Mouse (Mus musculus): Measurements from ENCODE around the gene Gm20458. TPM values are rescaled to one million over a fixed set of nuclear protein-coding genes. Genes with fewer than 3 reads are reported as not detected.

Gene Gm20458
- polyA plus RNA-seq (2011; ENCODE audit: insufficient read depth, insufficient read length, low read depth, missing spikeins): 2.3 TPM in 1 of 2 replicates, not detected in the other

DNA sequence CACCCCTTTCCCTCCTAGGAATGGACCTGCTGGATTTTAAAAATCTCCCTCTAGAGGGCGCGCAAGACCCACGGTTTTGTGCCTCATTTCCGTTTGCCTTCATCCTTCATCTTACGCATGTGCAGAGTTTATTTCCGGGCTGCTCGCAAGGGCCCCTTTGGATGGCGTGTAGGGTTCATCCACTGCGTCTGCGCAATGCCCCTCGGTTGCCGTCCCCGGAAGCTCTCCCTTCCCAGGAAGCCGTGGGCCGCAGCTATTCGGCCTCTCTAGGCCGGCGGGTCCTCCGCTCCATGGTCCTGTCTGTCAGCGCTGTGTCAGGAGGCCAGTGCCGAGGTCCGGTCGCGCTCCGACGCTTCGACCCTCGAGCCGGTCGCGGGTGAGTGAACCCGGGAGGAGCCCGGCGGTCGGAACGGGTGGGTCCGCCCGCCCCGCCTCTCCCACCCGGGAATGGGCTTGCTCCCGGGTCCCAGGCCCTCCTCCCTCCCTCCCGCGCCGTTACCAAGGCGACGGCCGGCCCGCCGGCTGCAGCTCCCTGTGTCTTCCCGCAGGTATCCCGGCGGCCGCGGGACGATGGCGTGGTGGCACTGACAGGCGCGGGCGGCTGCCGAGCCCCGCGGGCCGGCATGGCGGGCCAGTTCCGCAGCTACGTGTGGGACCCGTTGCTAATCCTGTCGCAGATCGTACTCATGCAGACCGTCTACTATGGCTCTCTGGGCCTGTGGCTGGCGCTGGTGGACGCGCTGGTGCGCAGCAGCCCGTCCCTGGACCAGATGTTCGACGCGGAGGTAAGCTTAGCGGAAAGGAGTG, at the start of gene Gm20458:
Gene Gm20458, plus strand, starts transcription at position 223 of the 807 bp plus-strand sequence.
- Histone ChIP-seq H3K4me1 (ENCODE audit: control insufficient read depth, insufficient read depth, low read length) (no peaks in the 10 kb centered on the region), H3K9ac (ENCODE audit: low read depth, poor library complexity, severe bottlenecking) (peak within 1 kb of the TSS; percentile 60), H3K9me3 (replicated peaks; ENCODE audit: control insufficient read depth, insufficient read depth, low read length, poor library complexity, severe bottlenecking) (no peaks in the 10 kb centered on the region), H3K27me3 (ENCODE audit: control insufficient read depth, insufficient read depth, low read length, poor library complexity, severe bottlenecking) (no peaks in the 10 kb centered on the region), H3K4me3 (ENCODE audit: low read depth, low read length) (peak within 1 kb of the TSS; percentile 94), H3K27ac (ENCODE audit: insufficient read depth, low read length) (no peak within 1 kb of the TSS), H3K36me3 (ENCODE audit: control insufficient read depth, insufficient read depth, low read length, poor library complexity, severe bottlenecking) (peaks cover 3% of the 10 kb centered on the region)
- TF ChIP-seq EP300 (IDR thresholded peaks at IDR 0.05; ENCODE audit: insufficient read depth, low read depth, low read length) (no peak), CTCF (IDR thresholded peaks at IDR 0.05; ENCODE audit: low read depth, low read length) (peak; percentile 48)

DNA sequence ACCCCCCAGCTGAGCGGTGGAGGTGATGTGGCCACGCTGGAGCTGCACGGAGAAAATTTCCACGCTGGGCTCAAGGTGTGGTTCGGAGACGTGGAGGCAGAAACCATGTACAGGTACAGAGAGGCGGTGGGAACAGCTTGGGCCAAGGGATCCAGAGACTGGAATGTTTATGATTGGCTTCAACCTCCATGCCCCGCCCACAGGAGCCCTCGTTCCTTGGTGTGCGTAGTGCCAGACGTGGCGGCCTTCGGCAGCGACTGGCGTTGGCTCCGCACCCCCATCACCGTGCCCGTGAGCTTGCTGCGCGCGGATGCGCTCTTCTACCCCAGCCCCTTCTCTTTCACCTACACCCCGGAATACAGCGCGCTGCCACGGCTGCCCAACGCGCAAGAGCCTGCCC, 46.6 kb upstream of the Gm20458 start:
- Histone ChIP-seq H3K36me3 (ENCODE audit: control insufficient read depth, insufficient read depth, low read length, poor library complexity, severe bottlenecking) (no peaks in the 10 kb centered on the region), H3K9ac (ENCODE audit: low read depth, poor library complexity, severe bottlenecking) (0 out of 2 replicates have a peak overlapping the region, but pooled peaks have one; percentile 2), H3K4me1 (ENCODE audit: control insufficient read depth, insufficient read depth, low read length) (peaks cover 5% of the 10 kb centered on the region), H3K9me3 (replicated peaks; ENCODE audit: control insufficient read depth, insufficient read depth, low read length, poor library complexity, severe bottlenecking) (no peaks in the 10 kb centered on the region), H3K27me3 (ENCODE audit: control insufficient read depth, insufficient read depth, low read length, poor library complexity, severe bottlenecking) (no peaks in the 10 kb centered on the region), H3K27ac (ENCODE audit: insufficient read depth, low read length) (no peak overlapping the region), H3K4me3 (ENCODE audit: low read depth, low read length) (peak overlapping the region; percentile 48)
- no peak for TF ChIP-seq CTCF (IDR thresholded peaks at IDR 0.05; ENCODE audit: low read depth, low read length)
- no peak for TF ChIP-seq EP300 (IDR thresholded peaks at IDR 0.05; ENCODE audit: insufficient read depth, low read depth, low read length)
- TF ChIP-seq POLR2A (IDR thresholded peaks at IDR 0.05; ENCODE audit: insufficient read depth, low read length): no peak

DNA sequence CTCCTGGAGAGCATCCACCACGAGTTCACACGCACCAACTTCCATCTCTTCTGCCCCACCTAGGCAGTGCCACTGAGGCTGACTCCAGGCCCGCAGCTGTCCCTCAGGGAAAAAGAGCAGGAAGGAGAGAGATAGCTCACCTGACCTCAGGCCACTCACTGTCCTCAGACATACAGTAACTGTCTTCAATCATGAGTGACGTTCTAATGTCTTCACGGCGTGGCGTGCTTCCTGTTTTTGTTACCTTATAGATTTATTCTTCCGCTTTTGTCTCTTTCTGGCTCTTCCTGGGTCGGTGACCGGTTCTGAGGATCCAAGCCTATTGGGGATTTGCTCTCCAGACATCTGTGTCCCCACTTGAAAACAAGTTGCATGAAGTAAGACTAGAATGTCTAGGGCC, 46.2 kb upstream of the Gm20458 start:
- Histone ChIP-seq H3K27me3 (ENCODE audit: control insufficient read depth, insufficient read depth, low read length, poor library complexity, severe bottlenecking) (no peaks in the 10 kb centered on the region), H3K4me3 (ENCODE audit: low read depth, low read length) (peak overlapping the region; percentile 48), H3K9ac (ENCODE audit: low read depth, poor library complexity, severe bottlenecking) (0 out of 2 replicates have a peak overlapping the region, but pooled peaks have one; percentile 2)

GRCm38 (mm10) chr2:164417198-164417597, 43.6 kb upstream of the Gm20458 start:
- Histone ChIP-seq H3K36me3 (ENCODE audit: control insufficient read depth, insufficient read depth, low read length, poor library complexity, severe bottlenecking) (no peaks in the 10 kb centered on the region), H3K9me3 (replicated peaks; ENCODE audit: control insufficient read depth, insufficient read depth, low read length, poor library complexity, severe bottlenecking) (no peaks in the 10 kb centered on the region), H3K27me3 (ENCODE audit: control insufficient read depth, insufficient read depth, low read length, poor library complexity, severe bottlenecking) (no peaks in the 10 kb centered on the region), H3K4me1 (ENCODE audit: control insufficient read depth, insufficient read depth, low read length) (peaks cover 5% of the 10 kb centered on the region), H3K4me3 (ENCODE audit: low read depth, low read length) (no peak overlapping the region), H3K27ac (ENCODE audit: insufficient read depth, low read length) (no peak overlapping the region), H3K9ac (ENCODE audit: low read depth, poor library complexity, severe bottlenecking) (no peak overlapping the region)
- TF ChIP-seq CTCF (IDR thresholded peaks at IDR 0.05; ENCODE audit: low read depth, low read length) (peak; percentile 18), POLR2A (IDR thresholded peaks at IDR 0.05; ENCODE audit: insufficient read depth, low read length) (no peak), EP300 (IDR thresholded peaks at IDR 0.05; ENCODE audit: insufficient read depth, low read depth, low read length) (no peak)

More for the DNA sequence above, 46.2 kb upstream of the Gm20458 start:
- H3K9me3 ChIP-seq (replicated peaks; ENCODE audit: control insufficient read depth, insufficient read depth, low read length, poor library complexity, severe bottlenecking): no peaks in the 10 kb centered on the region
- H3K4me1 ChIP-seq (ENCODE audit: control insufficient read depth, insufficient read depth, low read length): peaks cover 5% of the 10 kb centered on the region
- H3K36me3 ChIP-seq (ENCODE audit: control insufficient read depth, insufficient read depth, low read length, poor library complexity, severe bottlenecking): no peaks in the 10 kb centered on the region
- TF ChIP-seq EP300 (IDR thresholded peaks at IDR 0.05; ENCODE audit: insufficient read depth, low read depth, low read length) (no peak), POLR2A (IDR thresholded peaks at IDR 0.05; ENCODE audit: insufficient read depth, low read length) (no peak), CTCF (IDR thresholded peaks at IDR 0.05; ENCODE audit: low read depth, low read length) (no peak)
- no peak overlapping the region for H3K27ac ChIP-seq (ENCODE audit: insufficient read depth, low read length)

- Histone ChIP-seq H3K36me3 (ENCODE audit: control insufficient read depth, insufficient read depth, low read length, poor library complexity, severe bottlenecking) (0 out of 2 replicates have a peak, but pooled peaks cover under 1% of the 10 kb centered on the region), H3K9ac (ENCODE audit: low read depth, poor library complexity, severe bottlenecking) (no peak overlapping the region), H3K27me3 (ENCODE audit: control insufficient read depth, insufficient read depth, low read length, poor library complexity, severe bottlenecking) (no peaks in the 10 kb centered on the region), H3K4me3 (ENCODE audit: low read depth, low read length) (no peak overlapping the region), H3K9me3 (replicated peaks; ENCODE audit: control insufficient read depth, insufficient read depth, low read length, poor library complexity, severe bottlenecking) (no peaks in the 10 kb centered on the region), H3K4me1 (ENCODE audit: control insufficient read depth, insufficient read depth, low read length) (peaks cover 5% of the 10 kb centered on the region), H3K27ac (ENCODE audit: insufficient read depth, low read length) (no peak overlapping the region)
- TF ChIP-seq EP300 (IDR thresholded peaks at IDR 0.05; ENCODE audit: insufficient read depth, low read depth, low read length) (peak; percentile 20; the same call in 1 of the 2 replicates), CTCF (IDR thresholded peaks at IDR 0.05; ENCODE audit: low read depth, low read length) (no peak)
Observed at GRCm38 (mm10) chr2:164418308-164418875, 42.4 kb upstream of the Gm20458 start.

DNA sequence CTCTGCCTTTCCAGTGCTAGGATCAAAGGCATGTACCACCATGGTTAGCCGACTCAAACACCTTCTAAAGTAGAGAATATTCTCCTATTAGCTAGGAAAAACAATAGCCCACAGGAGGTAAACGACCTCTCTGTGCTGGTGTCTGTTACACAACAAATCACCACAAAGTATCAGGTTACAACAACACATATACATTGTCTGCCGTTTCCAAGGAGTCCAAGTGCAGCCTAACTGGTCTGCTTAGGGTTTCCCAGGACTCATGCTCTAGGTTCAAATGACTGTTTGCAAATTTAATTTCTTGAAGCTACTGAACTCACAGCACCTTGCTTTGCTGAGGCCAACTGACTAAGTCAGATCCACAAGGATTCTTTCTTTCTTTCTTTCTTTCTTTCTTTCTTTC, 41.3 kb upstream of the Gm20458 start:
- H3K9ac ChIP-seq (ENCODE audit: low read depth, poor library complexity, severe bottlenecking): no peak overlapping the region
- TF ChIP-seq EP300 (IDR thresholded peaks at IDR 0.05; ENCODE audit: insufficient read depth, low read depth, low read length): no peak
- TF ChIP-seq CTCF (IDR thresholded peaks at IDR 0.05; ENCODE audit: low read depth, low read length): no peak
- no peak for TF ChIP-seq POLR2A (IDR thresholded peaks at IDR 0.05; ENCODE audit: insufficient read depth, low read length)
- H3K4me3 ChIP-seq (ENCODE audit: low read depth, low read length): no peak overlapping the region
- no peaks in the 10 kb centered on the region for H3K9me3 ChIP-seq (replicated peaks; ENCODE audit: control insufficient read depth, insufficient read depth, low read length, poor library complexity, severe bottlenecking)
- peaks cover 10% of the 10 kb centered on the region; the same call in 1 of the 2 replicates for H3K36me3 ChIP-seq (ENCODE audit: control insufficient read depth, insufficient read depth, low read length, poor library complexity, severe bottlenecking)
- H3K27ac ChIP-seq (ENCODE audit: insufficient read depth, low read length): no peak overlapping the region
- H3K4me1 ChIP-seq (ENCODE audit: control insufficient read depth, insufficient read depth, low read length): peaks cover 5% of the 10 kb centered on the region
- no peaks in the 10 kb centered on the region for H3K27me3 ChIP-seq (ENCODE audit: control insufficient read depth, insufficient read depth, low read length, poor library complexity, severe bottlenecking)
